Mouse (Mus musculus) ES-E14 (cell line): ENCODE measurements around the gene Fstl3.

Experiments
- CHD2 ChIP-seq: IDR thresholded peaks from 2 replicates; pipeline ENCODE4 v1.6.1; 2014; ENCODE audit warnings: mild to moderate bottlenecking, low read depth, low read length, inconsistent platforms
- HCFC1 ChIP-seq: IDR thresholded peaks from 2 replicates; pipeline ENCODE4 v1.6.1; 2012; ENCODE audit warnings: low read length, inconsistent platforms, borderline replicate concordance; ENCODE audit not compliant: insufficient read depth
- MAFK ChIP-seq: IDR thresholded peaks from 2 replicates; pipeline ENCODE4 v1.6.1; 2014; ENCODE audit warnings: mild to moderate bottlenecking, low read depth, low read length, inconsistent platforms; ENCODE audit not compliant: insufficient read depth

- TF ChIP-seq CHD2 (no peak), HCFC1 (no peak), MAFK (no peak)
Measured at GRCm38 (mm10) chr10:79743161-79743560, 33.9 kb upstream of the Fstl3 start.
